In the genomic region with DNA sequence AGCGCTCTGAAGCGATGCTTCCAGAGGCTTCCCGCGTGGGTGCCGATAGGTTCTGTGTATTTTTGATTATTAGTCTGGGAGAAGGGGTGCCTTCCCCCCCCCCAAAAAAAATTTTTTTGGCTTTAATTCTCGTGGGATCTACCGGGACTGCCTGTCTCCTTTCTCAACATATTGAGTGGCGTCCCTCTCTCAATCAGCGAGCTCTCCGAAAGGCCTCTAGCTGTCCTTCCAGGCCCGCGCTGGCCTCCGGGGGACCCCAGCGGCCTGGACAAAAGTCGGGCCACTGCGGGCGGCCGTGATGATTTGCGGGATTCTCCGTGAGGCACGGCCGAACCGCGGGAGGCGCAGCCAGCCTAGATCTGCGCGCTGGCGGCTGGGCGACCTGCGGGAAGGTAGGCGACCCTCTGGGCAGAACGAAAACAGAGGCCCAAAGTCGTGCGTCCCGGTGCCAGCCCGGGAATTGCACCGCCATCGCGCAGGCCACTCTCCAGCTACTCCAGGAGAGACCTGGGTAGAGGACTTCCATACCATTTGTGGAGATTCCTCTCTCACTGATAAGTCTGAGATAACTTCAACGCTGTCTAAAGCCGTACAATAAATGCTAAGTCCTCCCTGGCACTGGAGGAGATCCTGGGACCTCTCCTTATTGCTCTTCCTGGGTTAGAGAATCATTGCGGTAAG, we compare ENCODE assay signal across 11 mouse cellular contexts. TPM values are rescaled to one million over a fixed set of nuclear protein-coding genes. Genes with fewer than 3 reads are reported as not detected.
DNase-seq lines count a peak whose midpoint lies in the region; ATAC-seq and TF ChIP-seq lines count a peak whose summit lies in the region.
"Had no signal": no experiment of that assay in that cellular context is flagged by ENCODE, and none has a peak within 500 bp of the region (broad histone marks: within the 10 kb centered on the region; RNA-seq: fewer than 3 reads in every experiment).

No protein-coding gene starts in this region.

- peaks cover 100% of the 10 kb centered on the region for H3K27me3 ChIP-seq in forebrain, embryonic 10.5 days (ENCODE audit: poor library complexity, severe bottlenecking)
- H3K27me3 ChIP-seq in forebrain, embryonic 15.5 days: peaks cover 80% of the 10 kb centered on the region
- peaks cover 93% of the 10 kb centered on the region for H3K27me3 ChIP-seq in lung, embryonic 14.5 days (ENCODE audit: insufficient read depth, low read length)
- peaks cover 73% of the 10 kb centered on the region for H3K27me3 ChIP-seq in embryonic facial prominence, embryonic 14.5 days (replicated peaks; ENCODE audit: control insufficient read depth, insufficient read depth, low read length)
- H3K27me3 ChIP-seq in limb, embryonic 13.5 days: peaks cover 88% of the 10 kb centered on the region

- no peaks in the 10 kb centered on the region for H3K9me3 ChIP-seq in forebrain, embryonic 10.5 days
- H3K9me3 ChIP-seq in forebrain, embryonic 15.5 days: no peaks in the 10 kb centered on the region
- no peaks in the 10 kb centered on the region for H3K9me3 ChIP-seq in lung, embryonic 14.5 days (ENCODE audit: low read depth, low read length)
- H3K9me3 ChIP-seq in embryonic facial prominence, embryonic 14.5 days (ENCODE audit: control insufficient read depth, low read length): no peaks in the 10 kb centered on the region
- no peaks in the 10 kb centered on the region for H3K9me3 ChIP-seq in limb, embryonic 13.5 days
- H3K9me3 ChIP-seq: neural tube, embryonic 13.5 days had no signal

- H3K4me2 ChIP-seq in forebrain, embryonic 15.5 days (replicated peaks): no peak overlapping the region
- H3K4me2 ChIP-seq in lung, embryonic 14.5 days: peak overlapping the region; percentile 29; the same call in 1 of the 2 replicates
- peak overlapping the region; percentile 84 for H3K4me2 ChIP-seq in embryonic facial prominence, embryonic 14.5 days (ENCODE audit: low read depth, low read length)
- H3K4me2 ChIP-seq in limb, embryonic 13.5 days (replicated peaks): peak overlapping the region; percentile 92

- H3K27ac ChIP-seq in forebrain, embryonic 10.5 days: no peak overlapping the region
- H3K27ac ChIP-seq in forebrain, embryonic 15.5 days (replicated peaks): no peak overlapping the region
- H3K27ac ChIP-seq in lung, embryonic 14.5 days (ENCODE audit: low read depth): no peak overlapping the region
- H3K27ac ChIP-seq in embryonic facial prominence, embryonic 14.5 days (replicated peaks; ENCODE audit: low read depth, low read length): peak overlapping the region; percentile 90
- H3K27ac ChIP-seq in limb, embryonic 13.5 days: peak overlapping the region; percentile 48; the same call in 1 of the 2 replicates
- H3K27ac ChIP-seq: neural tube, embryonic 13.5 days had no signal

- peak overlapping the region; percentile 56 for H3K4me3 ChIP-seq in forebrain, embryonic 10.5 days
- H3K4me3 ChIP-seq in forebrain, embryonic 15.5 days: no peak overlapping the region
- H3K4me3 ChIP-seq in lung, embryonic 14.5 days (ENCODE audit: low read depth, low read length): no peak overlapping the region
- H3K4me3 ChIP-seq in embryonic facial prominence, embryonic 14.5 days (ENCODE audit: low read depth, low read length): peak overlapping the region; percentile 75
- peak overlapping the region; percentile 66 for H3K4me3 ChIP-seq in limb, embryonic 13.5 days

- no peak overlapping the region for H3K9ac ChIP-seq in forebrain, embryonic 15.5 days (replicated peaks)
- no peak overlapping the region for H3K9ac ChIP-seq in lung, embryonic 14.5 days
- H3K9ac ChIP-seq in embryonic facial prominence, embryonic 14.5 days (ENCODE audit: low read depth, low read length): peak overlapping the region; percentile 86
- peak overlapping the region; percentile 65 for H3K9ac ChIP-seq in limb, embryonic 13.5 days
- H3K9ac ChIP-seq: neural tube, embryonic 13.5 days had no signal

- H3K4me1 ChIP-seq in forebrain, embryonic 10.5 days: peaks cover 83% of the 10 kb centered on the region
- peaks cover 36% of the 10 kb centered on the region for H3K4me1 ChIP-seq in forebrain, embryonic 15.5 days
- no peaks in the 10 kb centered on the region for H3K4me1 ChIP-seq in lung, embryonic 14.5 days (ENCODE audit: insufficient read depth)
- H3K4me1 ChIP-seq in embryonic facial prominence, embryonic 14.5 days (ENCODE audit: control insufficient read depth, insufficient read depth, low read length): no peaks in the 10 kb centered on the region; the same call in 1 of the 2 replicates
- peaks cover 32% of the 10 kb centered on the region for H3K4me1 ChIP-seq in limb, embryonic 13.5 days

- H3K36me3 ChIP-seq in forebrain, embryonic 10.5 days (replicated peaks): no peaks in the 10 kb centered on the region
- H3K36me3 ChIP-seq in forebrain, embryonic 15.5 days: no peaks in the 10 kb centered on the region
- H3K36me3 ChIP-seq in lung, embryonic 14.5 days (ENCODE audit: insufficient read depth): no peaks in the 10 kb centered on the region
- H3K36me3 ChIP-seq in embryonic facial prominence, embryonic 14.5 days (ENCODE audit: control insufficient read depth, insufficient read depth, low read length): no peaks in the 10 kb centered on the region
- no peaks in the 10 kb centered on the region for H3K36me3 ChIP-seq in limb, embryonic 13.5 days
- H3K36me3 ChIP-seq: neural tube, embryonic 13.5 days had no signal

- no peak for ATAC-seq in forebrain, embryonic 15.5 days (replicated peaks)
- no peak for ATAC-seq in lung, embryonic 14.5 days (ENCODE audit: insufficient read depth)
- ATAC-seq in embryonic facial prominence, embryonic 14.5 days (ENCODE audit: low read depth): no peak
- no peak for ATAC-seq in limb, embryonic 13.5 days (ENCODE audit: low FRiP score, low read depth)

- TF ChIP-seq CTCF in lung, embryonic 14.5 days (IDR thresholded peaks at IDR 0.05; ENCODE audit: low read depth): no peak

- under 1% methylated on average over 42 of the region's 42 CpGs for WGBS in forebrain, embryonic 10.5 days
- 2% methylated on average over 42 of the region's 42 CpGs for WGBS in forebrain, embryonic 15.5 days
- WGBS in lung, embryonic 14.5 days: 3% methylated on average over 42 of the region's 42 CpGs
- 4% methylated on average over 40 of the region's 42 CpGs for WGBS in embryonic facial prominence, embryonic 14.5 days
- 2% methylated on average over 42 of the region's 42 CpGs for WGBS in limb, embryonic 13.5 days

- DNase-seq in forebrain, embryonic 10.5 days (ENCODE audit: extremely low spot score, low spot score): peak; percentile 56
- DNase-seq in lung, embryonic 14.5 days: peak; percentile 23
- no peak for DNase-seq in lung, postnatal 36 days
- DNase-seq in embryonic facial prominence, embryonic 14.5 days (ENCODE audit: low spot score): peak; percentile 16
- DNase-seq in layer of hippocampus, postnatal 36 days: no peak
- no peak for DNase-seq in frontal cortex, postnatal 25 days (ENCODE audit: low spot score in 2 of 2)

RNA-seq across cellular contexts. Expression of a gene that starts 1.2 kb away (rescaled TPM):
- 2.2 and 2.9 TPM in 2 replicates for polyA plus RNA-seq in forebrain, embryonic 10.5 days (2016; fragmentation: Nextera tagmentation; extraction: Ambion mirVana)
- polyA plus RNA-seq in forebrain, embryonic 15.5 days (2015; fragmentation: Nextera tagmentation; extraction: Ambion mirVana): 0.19 and 0.75 TPM in 2 replicates
- polyA plus RNA-seq in lung, embryonic 14.5 days (2014; fragmentation: Nextera tagmentation; extraction: Ambion mirVana): 0.34 TPM in 1 of 2 replicates, not detected in the other
- 12.4 and 12.5 TPM in 2 replicates for polyA plus RNA-seq in embryonic facial prominence, embryonic 14.5 days (2014; fragmentation: Nextera tagmentation; extraction: Ambion mirVana)
- 15.7 and 17.7 TPM in 2 replicates for polyA plus RNA-seq in limb, embryonic 13.5 days (2015; fragmentation: Nextera tagmentation; extraction: Ambion mirVana)
- total RNA-seq in layer of hippocampus, postnatal 36 days (2021): not detected
- total RNA-seq: hematopoietic stem cell, adult 5-6 weeks; liver, adult 2 months had no signal
- polyA plus RNA-seq: liver, adult 2 months; neural tube, embryonic 13.5 days had no signal

Comparison
In these comparisons a context has a peak if more than half of its experiments do, and no peak if none do; other contexts are left out.
1. DNase-seq: peak in forebrain, embryonic 10.5 days (single experiment), lung, embryonic 14.5 days (single experiment) and embryonic facial prominence, embryonic 14.5 days (single experiment); none in lung, postnatal 36 days (single experiment), layer of hippocampus, postnatal 36 days (0 of 2) and frontal cortex, postnatal 25 days (0 of 2).
2. H3K4me3 ChIP-seq: peak in forebrain, embryonic 10.5 days (single experiment), embryonic facial prominence, embryonic 14.5 days (single experiment) and limb, embryonic 13.5 days (single experiment); none in forebrain, embryonic 15.5 days (single experiment) and lung, embryonic 14.5 days (single experiment).
3. H3K27ac ChIP-seq: peak in embryonic facial prominence, embryonic 14.5 days (single experiment) and limb, embryonic 13.5 days (single experiment); none in forebrain, embryonic 10.5 days (single experiment), forebrain, embryonic 15.5 days (single experiment) and lung, embryonic 14.5 days (single experiment).
4. H3K9ac ChIP-seq: peak in embryonic facial prominence, embryonic 14.5 days (single experiment) and limb, embryonic 13.5 days (single experiment); none in forebrain, embryonic 15.5 days (single experiment) and lung, embryonic 14.5 days (single experiment).